Mouse (Mus musculus): Measurements from ENCODE around the gene Grik2.

GRCm38 (mm10) chr10:49136816-49137215, 651.8 kb downstream of the Grik2 start:
- TF ChIP-seq CTCF (IDR thresholded peaks at IDR 0.05; ENCODE audit: extremely low read depth, insufficient read depth, low read length) (no peak), POLR2A (IDR thresholded peaks at IDR 0.05; ENCODE audit: extremely low read depth, insufficient read depth, low read length) (no peak)
